Mouse (Mus musculus) limb, embryonic 13.5 days (tissue): ENCODE measurements around the gene Abcg4. TPM values are rescaled to one million over a fixed set of nuclear protein-coding genes. Genes with fewer than 3 reads are reported as not detected.
"Not testable (repeated sequence)": the region's sequence is repeated elsewhere in the genome, so short reads cannot be mapped to it uniquely, and the experiment has no call there.

Source experiments
- ATAC-seq: fragments of 200-750 bp; cut with Nextera tagmentation; 2 replicates; pipeline ENCODE4 v1.8.0; 2017; ENCODE audit warnings: low read depth, moderate number of reproducible peaks, moderate TSS enrichment; ENCODE audit not compliant: low FRiP score
- H3K27ac ChIP-seq: fragments of 300-500 bp; sonication (generic); 2 replicates; pipeline ENCODE4 v1.5.1; 2015; ENCODE audit warnings: inconsistent platforms, mild to moderate bottlenecking, moderate library complexity
- H3K27me3 ChIP-seq: fragments of 300-500 bp; sonication (generic); 2 replicates; pipeline ENCODE4 v1.6.1; 2015; ENCODE audit warnings: mild to moderate bottlenecking, inconsistent platforms
- H3K36me3 ChIP-seq: fragments of 300-500 bp; sonication (generic); 2 replicates; pipeline ENCODE4 v1.6.1; 2015; ENCODE audit warnings: inconsistent platforms, mild to moderate bottlenecking, moderate library complexity
- H3K4me1 ChIP-seq: fragments of 300-500 bp; sonication (generic); 2 replicates; pipeline ENCODE4 v1.6.1; 2015; ENCODE audit warnings: inconsistent platforms
- H3K4me2 ChIP-seq: fragments of 300-500 bp; sonication (generic); replicated peaks from 2 replicates; pipeline ENCODE4 v1.6.1; 2015; ENCODE audit warnings: inconsistent platforms, mild to moderate bottlenecking, moderate library complexity
- H3K4me3 ChIP-seq: fragments of 300-500 bp; sonication (generic); 2 replicates; pipeline ENCODE4 v1.5.1; 2015; ENCODE audit warnings: moderate library complexity, mild to moderate bottlenecking, inconsistent platforms
- H3K9ac ChIP-seq: fragments of 300-500 bp; sonication (generic); 2 replicates; pipeline ENCODE4 v1.6.1; 2015; ENCODE audit warnings: mild to moderate bottlenecking, inconsistent platforms
- H3K9me3 ChIP-seq: fragments of 300-500 bp; sonication (generic); 2 replicates; pipeline ENCODE4 v1.6.1; 2016; ENCODE audit warnings: inconsistent platforms
- WGBS: fragments of 180-500 bp; shearing (Covaris S2); methylation state at CpG from one replicate; pipeline ENCODE4 v1.1.7; 2015; 5-methylcytosine and 5-hydroxymethylcytosine counted together
- polyA plus RNA-seq: library from polyadenylated mRNA; unstranded; fragments of >200 nt; fragmentation: Nextera tagmentation; extraction: Ambion mirVana; gene quantifications from 2 replicates; pipeline ENCODE4 v1.2.1, GENCODE M21; 2015

Gene Abcg4
- polyA plus RNA-seq, 1 experiment from 2014 or later: 7.3 TPM

GRCm38 (mm10) chr9:44327064-44327711 lies 38.8 kb upstream of the Abcg4 start:
- peak overlapping the region; percentile 87 for H3K27ac ChIP-seq
- peak overlapping the region; percentile 79 for H3K4me3 ChIP-seq
- peaks cover 38% of the 10 kb centered on the region for H3K36me3 ChIP-seq
- H3K27me3 ChIP-seq: no peaks in the 10 kb centered on the region
- peak overlapping the region; percentile 89 for H3K4me2 ChIP-seq
- no peaks in the 10 kb centered on the region for H3K9me3 ChIP-seq
- under 1% methylated on average over 22 of the region's 22 CpGs for WGBS
- ATAC-seq: peak; percentile 33; the same call in 1 of the 2 replicates
- peak overlapping the region; percentile 90 for H3K9ac ChIP-seq
- H3K4me1 ChIP-seq: peaks cover 13% of the 10 kb centered on the region

GRCm38 (mm10) chr9:44326371-44327063 lies 38.1 kb upstream of the Abcg4 start:
- ATAC-seq: peak; percentile 91
- under 1% methylated on average over 38 of the region's 38 CpGs for WGBS
- H3K36me3 ChIP-seq: peaks cover 32% of the 10 kb centered on the region
- H3K4me3 ChIP-seq: peak overlapping the region; percentile 79
- H3K27me3 ChIP-seq: no peaks in the 10 kb centered on the region
- H3K9me3 ChIP-seq: no peaks in the 10 kb centered on the region
- H3K4me1 ChIP-seq: peaks cover 13% of the 10 kb centered on the region
- peak overlapping the region; percentile 87 for H3K27ac ChIP-seq
- peak overlapping the region; percentile 90 for H3K9ac ChIP-seq
- peak overlapping the region; percentile 89 for H3K4me2 ChIP-seq

- Histone ChIP-seq H3K27me3 (no peaks in the 10 kb centered on the region), H3K9me3 (no peaks in the 10 kb centered on the region), H3K4me1 (peaks cover 15% of the 10 kb centered on the region), H3K4me3 (peak within 1 kb of the TSS; percentile 79), H3K27ac (peak within 1 kb of the TSS; percentile 87), H3K36me3 (peaks cover 26% of the 10 kb centered on the region), H3K9ac (peak within 1 kb of the TSS; percentile 90), H3K4me2 (peak within 1 kb of the TSS; percentile 89)
- 3% methylated on average over 12 of the region's 12 CpGs for WGBS
- ATAC-seq: peak; percentile 57
Observed at GRCm38 (mm10) chr9:44325768-44326370, 37.5 kb upstream of the Abcg4 start, which contains the start of gene Dpagt1. Dpagt1 (plus strand) TSS chr9:44326019.

GRCm38 (mm10) chr9:44325032-44325767 lies 36.8 kb upstream of the Abcg4 start:
- H3K9me3 ChIP-seq, ATAC-seq, H3K27ac ChIP-seq, H3K27me3 ChIP-seq: not testable (repeated sequence)
- Histone ChIP-seq H3K4me3 (peak overlapping the region; percentile 79), H3K9ac (peak overlapping the region; percentile 90; the same call in 1 of the 2 replicates), H3K4me1 (peaks cover 19% of the 10 kb centered on the region), H3K4me2 (peak overlapping the region; percentile 89), H3K36me3 (peaks cover 19% of the 10 kb centered on the region)
- WGBS: 82% methylated on average over 7 of the region's 8 CpGs

- H3K27me3 ChIP-seq: no peaks in the 10 kb centered on the region
- 76% methylated on average over 6 of the region's 6 CpGs for WGBS
- H3K27ac ChIP-seq: no peak overlapping the region
- no peak overlapping the region for H3K4me3 ChIP-seq
- H3K4me1 ChIP-seq: peaks cover 23% of the 10 kb centered on the region
- no peak overlapping the region for H3K4me2 ChIP-seq
- H3K9ac ChIP-seq: no peak overlapping the region
- no peak for ATAC-seq
- peaks cover 9% of the 10 kb centered on the region for H3K36me3 ChIP-seq
- no peaks in the 10 kb centered on the region for H3K9me3 ChIP-seq
Observed at GRCm38 (mm10) chr9:44324147-44324546, 35.7 kb upstream of the Abcg4 start.

GRCm38 (mm10) chr9:44323656-44324055 lies 35.2 kb upstream of the Abcg4 start:
- not testable (repeated sequence) for H3K36me3 ChIP-seq, H3K4me3 ChIP-seq, ATAC-seq, H3K27ac ChIP-seq, H3K27me3 ChIP-seq, H3K9me3 ChIP-seq, H3K4me2 ChIP-seq, H3K9ac ChIP-seq
- H3K4me1 ChIP-seq: peaks cover 27% of the 10 kb centered on the region
- WGBS: 85% methylated on average over 4 of the region's 4 CpGs

- no peak for ATAC-seq
- Histone ChIP-seq H3K9me3 (no peaks in the 10 kb centered on the region), H3K9ac (peak overlapping the region; percentile 54), H3K27ac (peak overlapping the region; percentile 61; the same call in 1 of the 2 replicates), H3K4me1 (peaks cover 28% of the 10 kb centered on the region), H3K36me3 (peaks cover 14% of the 10 kb centered on the region), H3K4me3 (peak overlapping the region; percentile 93), H3K27me3 (0 out of 2 replicates have a peak, but pooled peaks cover 3% of the 10 kb centered on the region), H3K4me2 (peak overlapping the region; percentile 96)
- 22% methylated on average over 6 of the region's 6 CpGs for whole genome bisulfite sequencing
Observed at GRCm38 (mm10) chr9:44320799-44321133, 32.4 kb upstream of the Abcg4 start.

GRCm38 (mm10) chr9:44319887-44320798 lies 31.7 kb upstream of the Abcg4 start, which contains the start of gene C2cd2l:
C2cd2l (minus strand) TSS chr9:44320285.
- H3K4me2 ChIP-seq: peak within 1 kb of the TSS; percentile 96
- peak within 1 kb of the TSS; percentile 93 for H3K4me3 ChIP-seq
- H3K4me1 ChIP-seq: peaks cover 25% of the 10 kb centered on the region
- 0 out of 2 replicates have a peak, but pooled peaks cover 3% of the 10 kb centered on the region for H3K27me3 ChIP-seq
- H3K9me3 ChIP-seq: no peaks in the 10 kb centered on the region
- peaks cover 20% of the 10 kb centered on the region for H3K36me3 ChIP-seq
- under 1% methylated on average over 67 of the region's 67 CpGs for WGBS
- ATAC-seq: peak; percentile 97
- peak within 1 kb of the TSS; percentile 61 for H3K27ac ChIP-seq
- H3K9ac ChIP-seq: peak within 1 kb of the TSS; percentile 90

- peak overlapping the region; percentile 90 for H3K9ac ChIP-seq
- H3K36me3 ChIP-seq: peaks cover 29% of the 10 kb centered on the region
- no peak for ATAC-seq
- peak overlapping the region; percentile 61; the same call in 1 of the 2 replicates for H3K27ac ChIP-seq
- WGBS: 2% methylated on average over 37 of the region's 37 CpGs
- 0 out of 2 replicates have a peak, but pooled peaks cover 3% of the 10 kb centered on the region for H3K27me3 ChIP-seq
- peak overlapping the region; percentile 96 for H3K4me2 ChIP-seq
- H3K4me3 ChIP-seq: peak overlapping the region; percentile 93
- no peaks in the 10 kb centered on the region for H3K9me3 ChIP-seq
- peaks cover 25% of the 10 kb centered on the region for H3K4me1 ChIP-seq
Observed at GRCm38 (mm10) chr9:44319105-44319886, 30.9 kb upstream of the Abcg4 start.

- H3K4me3 ChIP-seq: peak overlapping the region; percentile 93
Observed at GRCm38 (mm10) chr9:44318826-44319095, 30.3 kb upstream of the Abcg4 start.

More at GRCm38 (mm10) chr9:44318826-44319095, 30.3 kb upstream of the Abcg4 start:
- ATAC-seq: no peak
- Histone ChIP-seq H3K9ac (peak overlapping the region; percentile 90), H3K27me3 (0 out of 2 replicates have a peak, but pooled peaks cover 3% of the 10 kb centered on the region), H3K36me3 (peaks cover 34% of the 10 kb centered on the region), H3K4me1 (peaks cover 25% of the 10 kb centered on the region), H3K9me3 (no peaks in the 10 kb centered on the region), H3K27ac (no peak overlapping the region), H3K4me2 (peak overlapping the region; percentile 96)
- 32% methylated on average over 3 of the region's 3 CpGs for WGBS
